Mouse (Mus musculus) adrenal gland, postnatal 25 days (tissue): ENCODE data around the gene Depp1. TPM values are rescaled to one million over a fixed set of nuclear protein-coding genes. Genes with fewer than 3 reads are reported as not detected.

ENCODE experiments used
- DNase-seq: peaks from one replicate; pipeline ENCODE4 v3.0.0; 2021; ENCODE audit warnings: mixed read lengths
- microRNA-seq, 2 experiments: library from miRNA; unstranded; fragments of <30 nt; microRNA quantifications; one replicate each; pipeline ENCODE4 v1.2.0; 2021
- total RNA-seq: library from RNA; stranded (reverse); gene quantifications from 2 replicates; pipeline ENCODE4 v1.2.3, GENCODE M21; 2021

The Depp1 gene
- total RNA-seq, 1 experiment from 2014 or later: 3.6 TPM

DNA sequence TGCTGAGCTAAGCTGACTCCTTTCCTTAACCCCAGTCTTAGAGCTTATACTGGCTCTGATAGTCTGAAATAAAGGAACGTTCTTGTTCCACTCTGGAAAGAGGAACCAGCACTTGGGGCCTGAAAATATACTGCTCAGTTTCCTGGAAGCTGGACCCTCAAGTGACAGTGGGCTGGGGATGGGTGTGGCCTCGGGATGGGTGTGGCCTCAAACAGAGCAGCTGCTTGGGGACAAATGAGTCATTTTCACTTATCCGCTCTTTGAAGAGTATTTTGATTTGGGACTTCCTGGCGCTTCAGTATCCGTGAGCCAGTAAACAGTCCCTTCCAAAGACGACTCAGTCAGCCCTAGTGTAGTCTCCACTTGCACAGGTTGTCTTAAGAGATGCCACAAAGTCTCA, 31.9 kb downstream of the Depp1 start:
- no peak for DNase-seq

DNA sequence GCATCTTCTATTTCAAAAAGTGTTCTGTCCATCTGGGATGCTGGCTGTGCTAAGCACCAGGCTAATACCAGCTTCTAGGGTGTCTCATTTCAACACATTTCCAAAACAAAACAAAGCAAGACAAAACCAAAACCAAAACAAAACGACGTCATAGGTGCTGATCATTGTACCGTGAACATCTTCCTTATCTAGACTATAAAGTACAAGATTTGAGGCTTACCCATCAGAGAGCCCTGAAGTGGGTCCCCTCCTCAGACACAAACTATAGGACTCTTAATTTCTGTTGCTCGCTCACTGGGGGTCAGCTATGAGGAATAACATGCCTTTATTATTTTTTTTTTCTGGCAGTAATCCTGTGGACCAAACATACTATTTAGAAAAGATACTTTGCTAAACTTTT, 43.2 kb downstream of the Depp1 start:
- no peak for DNase-seq

DNA sequence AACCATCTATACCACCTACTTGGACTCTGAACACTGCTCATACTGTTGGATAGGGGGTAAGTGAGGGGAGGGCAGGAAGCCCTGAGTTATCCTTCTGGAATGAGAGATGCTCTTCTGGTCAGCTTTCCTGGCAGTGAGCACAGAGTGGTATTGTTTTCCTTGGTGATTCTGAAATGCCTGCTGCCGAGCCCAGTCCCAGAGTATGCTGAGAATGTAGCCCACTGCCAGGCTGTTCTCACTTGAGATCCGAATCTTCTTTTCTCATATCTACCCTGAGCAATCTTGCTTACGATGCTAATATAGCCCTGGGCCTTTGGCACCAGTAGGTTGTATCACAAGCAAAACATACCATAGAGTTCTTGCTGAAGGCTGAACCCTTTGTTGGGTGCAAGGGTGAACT, 43.9 kb downstream of the Depp1 start:
- DNase-seq: no peak

DNA sequence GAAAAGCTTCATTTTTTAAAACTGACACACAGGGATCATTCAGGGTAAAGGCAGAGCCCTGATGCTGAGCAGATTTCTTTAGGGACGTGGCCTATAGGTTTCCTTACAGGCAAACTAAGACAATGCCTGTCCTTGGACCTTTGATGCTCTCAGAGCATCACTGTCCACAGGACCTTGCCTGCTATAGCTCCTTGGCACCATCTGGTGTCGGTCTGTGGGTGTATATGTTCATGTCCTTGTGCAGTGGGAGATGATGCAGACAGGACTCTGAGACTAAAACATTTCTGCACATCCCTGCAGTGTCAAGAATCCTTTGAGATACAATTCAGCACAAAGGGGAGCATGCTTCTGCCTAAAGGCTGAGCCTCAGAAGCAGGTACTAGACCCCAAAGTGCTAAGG, 47.0 kb downstream of the Depp1 start:
- DNase-seq: no peak

DNA sequence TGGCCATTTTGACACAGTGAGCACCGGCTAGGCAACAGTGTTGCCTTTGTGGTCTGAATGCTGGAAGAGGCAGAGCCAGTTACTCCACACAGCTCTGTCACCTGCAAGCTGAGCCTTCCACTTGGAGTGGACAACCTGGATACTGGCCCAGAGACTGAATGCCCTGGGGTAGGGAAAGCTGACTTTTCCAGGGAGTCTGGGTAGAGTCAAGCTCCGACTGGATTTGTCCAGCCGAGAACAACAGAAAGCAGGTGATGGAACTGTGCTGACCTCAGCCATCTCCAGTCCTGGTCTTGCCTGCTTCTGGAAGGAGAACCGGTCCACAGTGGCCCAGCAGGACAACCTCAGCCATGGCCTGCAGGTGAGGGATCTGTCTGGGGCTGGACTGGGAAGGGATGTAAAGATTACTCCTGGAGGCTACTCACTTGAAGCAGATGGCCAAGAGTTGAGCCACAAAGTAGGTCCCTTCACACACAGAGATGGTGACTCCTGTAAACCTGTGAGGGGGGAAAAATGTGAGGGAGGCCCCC, 47.6 kb downstream of the Depp1 start:
- no peak for DNase-seq

DNA sequence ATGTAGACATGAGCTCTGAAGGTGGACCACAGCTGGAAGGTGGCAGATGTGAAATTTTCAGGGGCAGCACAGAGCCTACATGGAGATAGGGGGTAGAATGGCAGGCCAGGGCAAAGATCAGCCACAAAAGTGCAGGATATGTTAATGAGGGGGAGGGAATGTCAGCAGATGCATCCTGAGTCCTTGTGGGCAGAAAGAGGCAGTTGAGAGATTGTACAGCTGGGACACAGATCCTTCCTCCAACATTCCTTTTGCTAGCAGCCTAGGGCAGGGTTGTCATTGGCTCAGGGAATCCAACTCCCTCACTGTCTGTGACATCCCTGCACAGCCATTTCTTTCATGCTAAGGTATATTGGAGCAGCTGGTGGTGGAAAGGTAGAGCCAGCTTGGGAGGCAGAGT, 50.4 kb downstream of the Depp1 start:
- no peak for DNase-seq

Small RNA genes lying within 50 kb of the gene (microRNA-seq; reads per million reads assigned to microRNA genes)
- 0 to 0.34 reads per million in 2 experiments for gene Mir7043

Other genes starting within 250 kb of the Depp1 start
- gene Alox5, start 189.4 kb upstream of the Depp1 start, total RNA-seq: 0.97 and 1.5 TPM in 2 replicates
- gene Olfr211, start 161.5 kb upstream of the Depp1 start, total RNA-seq: not detected in 2 replicates
- gene Olfr212, start 144.1 kb upstream of the Depp1 start, total RNA-seq: not detected in 2 replicates
- not detected in 2 replicates for gene Olfr213, start 112.2 kb upstream of the Depp1 start, total RNA-seq
- gene Gm5580, start 99.5 kb upstream of the Depp1 start, total RNA-seq: 1.8 and 3.0 TPM in 2 replicates
- not detected in 2 replicates for gene Olfr214, start 96.4 kb upstream of the Depp1 start, total RNA-seq
- gene Olfr215, start 66.4 kb upstream of the Depp1 start, total RNA-seq: not detected in 2 replicates
- 18.8 and 24.6 TPM in 2 replicates for gene Zfp422, start 21.6 kb upstream of the Depp1 start, total RNA-seq
- gene Rassf4, start 23.3 kb downstream of the Depp1 start, total RNA-seq: 2.2 and 4.8 TPM in 2 replicates
- gene Tmem72, start 66.3 kb downstream of the Depp1 start, total RNA-seq: 0.09 and 0.14 TPM in 2 replicates